Mouse (Mus musculus) limb, embryonic 14.5 days (tissue): ENCODE measurements around the gene Mast4. TPM values are rescaled to one million over a fixed set of nuclear protein-coding genes. Genes with fewer than 3 reads are reported as not detected.

Experiments used
- ATAC-seq: fragments of 200-750 bp; cut with Nextera tagmentation; 2 replicates; pipeline ENCODE4 v1.8.0; 2017; ENCODE audit warnings: low read depth, moderate number of reproducible peaks, moderate TSS enrichment; ENCODE audit not compliant: low FRiP score
- DNase-seq: peaks from one replicate; pipeline ENCODE4 v3.0.0-alpha.2; 2015; ENCODE audit warnings: low spot score
- H3K27ac ChIP-seq: fragments of 300-500 bp; sonication (generic); replicated peaks from 2 replicates; pipeline ENCODE4 v1.5.1; 2014; ENCODE audit warnings: low read depth, mild to moderate bottlenecking, low read length, moderate library complexity, mixed read lengths
- H3K27me3 ChIP-seq: fragments of 300-500 bp; sonication (generic); 2 replicates; pipeline ENCODE4 v1.6.1; 2014; ENCODE audit warnings: low read length, mixed read lengths; ENCODE audit not compliant: control insufficient read depth, insufficient read depth
- H3K36me3 ChIP-seq: fragments of 300-500 bp; sonication (generic); 2 replicates; pipeline ENCODE4 v1.6.1; 2014; ENCODE audit warnings: mild to moderate bottlenecking, low read length, moderate library complexity, mixed read lengths; ENCODE audit not compliant: control insufficient read depth, insufficient read depth
- H3K4me1 ChIP-seq: fragments of 300-500 bp; sonication (generic); 2 replicates; pipeline ENCODE4 v1.6.1; 2014; ENCODE audit warnings: antibody characterized with exemption, low read length, mixed read lengths; ENCODE audit not compliant: control insufficient read depth, insufficient read depth
- H3K4me2 ChIP-seq: fragments of 300-500 bp; sonication (generic); replicated peaks from 2 replicates; pipeline ENCODE4 v1.6.1; 2014; ENCODE audit warnings: low read depth, mild to moderate bottlenecking, low read length, moderate library complexity; ENCODE audit not compliant: severe bottlenecking
- H3K4me3 ChIP-seq: fragments of 300-500 bp; sonication (generic); replicated peaks from 2 replicates; pipeline ENCODE4 v1.5.1; 2014; ENCODE audit warnings: low read length
- H3K9ac ChIP-seq: fragments of 300-500 bp; sonication (generic); 2 replicates; pipeline ENCODE4 v1.6.1; 2014; ENCODE audit warnings: mild to moderate bottlenecking, low read depth, low read length, moderate library complexity; ENCODE audit not compliant: severe bottlenecking
- H3K9me3 ChIP-seq: fragments of 300-500 bp; sonication (generic); 2 replicates; pipeline ENCODE4 v1.6.1; 2016; ENCODE audit warnings: low read length; ENCODE audit not compliant: control insufficient read depth
- POLR2A ChIP-seq: fragments of 200-500 bp; IDR thresholded peaks from 2 replicates; pipeline ENCODE4 v1.8.0; 2012; ENCODE audit warnings: inconsistent platforms, mild to moderate bottlenecking, moderate library complexity, borderline replicate concordance; ENCODE audit not compliant: insufficient read depth, insufficient read length; ENCODE audit errors: extremely low read depth
- WGBS: fragments of 180-500 bp; shearing (Covaris S2); extraction: QIAGEN DNeasy Blood & Tissue Kit; methylation state at CpG from one replicate; pipeline ENCODE4 v1.1.7; 2014; 5-methylcytosine and 5-hydroxymethylcytosine counted together
- polyA plus RNA-seq, 2 experiments: library from polyadenylated mRNA; depleted of rRNA in 1 of 2; stranded (reverse) in 1 of 2; unstranded in 1 of 2; fragments of >200 nt; fragmentation: Nextera tagmentation in 1 of 2; extraction: Ambion mirVana in 1 of 2; gene quantifications; 2 replicates each; pipeline versions ENCODE4 v1.2.1 to v1.2.3; 2012 to 2014

Gene Mast4
- polyA plus RNA-seq, 2 experiments: 12.5 to 25.2 TPM

GRCm38 (mm10) chr13:103000891-103001290 is 333.4 kb downstream of the Mast4 start:
- H3K9me3 ChIP-seq: no peaks in the 10 kb centered on the region
- DNase-seq: no peak
- no peaks in the 10 kb centered on the region for H3K36me3 ChIP-seq
- H3K4me1 ChIP-seq: no peaks in the 10 kb centered on the region
- 82% methylated on average over 7 of the region's 7 CpGs for WGBS
- no peak overlapping the region for H3K4me2 ChIP-seq
- TF ChIP-seq POLR2A: no peak
- no peaks in the 10 kb centered on the region for H3K27me3 ChIP-seq
- ATAC-seq: no peak
- H3K27ac ChIP-seq: no peak overlapping the region
- no peak overlapping the region for H3K9ac ChIP-seq
- no peak overlapping the region for H3K4me3 ChIP-seq

DNA sequence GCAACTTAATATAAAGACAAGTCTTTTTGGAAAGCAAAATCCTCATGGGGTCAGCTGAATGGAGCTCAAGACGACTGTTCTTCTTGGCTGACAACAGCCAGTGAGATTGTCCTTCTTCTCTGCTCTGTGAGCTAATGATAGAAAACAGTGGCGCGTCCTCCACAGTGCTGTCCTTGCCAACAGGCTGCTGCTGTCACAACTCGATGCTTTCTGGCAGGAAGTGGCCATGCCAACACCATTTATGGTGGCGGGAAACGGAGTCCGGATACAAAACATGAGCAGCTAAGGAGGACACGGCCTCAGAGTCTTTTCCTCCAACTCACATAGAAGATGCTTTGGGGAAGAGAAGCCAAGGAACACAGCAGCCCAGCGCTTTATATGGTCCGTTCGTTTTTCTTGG is 340.2 kb downstream of the Mast4 start:
- Histone ChIP-seq H3K4me3 (no peak overlapping the region), H3K9ac (no peak overlapping the region), H3K4me1 (no peaks in the 10 kb centered on the region), H3K9me3 (no peaks in the 10 kb centered on the region), H3K4me2 (no peak overlapping the region), H3K27ac (no peak overlapping the region), H3K27me3 (no peaks in the 10 kb centered on the region), H3K36me3 (no peaks in the 10 kb centered on the region)
- no peak for ATAC-seq
- TF ChIP-seq POLR2A: no peak
- WGBS: 84% methylated on average over 11 of the region's 11 CpGs
- no peak for DNase-seq

DNA sequence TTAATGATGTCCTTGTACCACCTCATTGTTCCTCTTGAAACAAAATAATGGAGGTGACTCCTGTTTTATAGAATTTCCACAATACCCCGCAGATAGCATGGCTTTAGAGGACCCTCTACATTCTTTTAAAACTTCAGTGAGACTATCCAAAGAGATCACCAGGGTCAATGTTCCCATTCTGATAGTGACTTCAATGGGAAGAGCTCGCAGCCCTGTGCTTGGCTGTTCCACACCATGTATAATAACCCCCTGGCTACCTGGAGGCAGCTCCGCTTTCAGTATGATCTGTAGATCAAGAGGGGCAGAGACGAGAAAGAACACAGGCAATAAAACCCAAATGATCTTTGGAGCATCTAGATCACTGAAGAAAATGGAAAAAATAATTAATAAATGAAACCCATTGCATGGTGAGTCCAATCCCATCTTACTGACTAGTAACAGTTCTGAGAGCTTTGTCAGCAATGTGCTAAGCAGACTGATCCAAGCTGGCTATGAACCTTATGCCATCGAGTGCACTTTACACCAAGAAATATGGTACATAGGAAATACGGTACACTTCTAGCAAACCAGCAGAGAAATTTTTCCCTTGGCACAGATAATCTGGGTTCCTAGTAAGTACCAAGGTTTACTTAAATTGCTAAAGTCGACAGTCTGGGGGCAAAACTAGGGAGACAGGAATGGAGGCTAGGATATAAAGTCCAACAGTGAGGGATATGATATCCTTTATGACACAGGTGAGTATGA is 341.4 kb downstream of the Mast4 start:
- H3K27ac ChIP-seq: no peak overlapping the region
- H3K4me3 ChIP-seq: no peak overlapping the region
- no peaks in the 10 kb centered on the region for H3K36me3 ChIP-seq
- H3K9ac ChIP-seq: no peak overlapping the region
- WGBS: 85% methylated on average over 7 of the region's 7 CpGs
- no peak for DNase-seq
- H3K4me2 ChIP-seq: no peak overlapping the region
- no peak for ATAC-seq
- H3K9me3 ChIP-seq: no peaks in the 10 kb centered on the region
- H3K4me1 ChIP-seq: no peaks in the 10 kb centered on the region
- no peaks in the 10 kb centered on the region for H3K27me3 ChIP-seq
- no peak for TF ChIP-seq POLR2A

GRCm38 (mm10) chr13:102991928-102992327 is 342.4 kb downstream of the Mast4 start:
- Histone ChIP-seq H3K9ac (no peak overlapping the region), H3K27me3 (no peaks in the 10 kb centered on the region), H3K4me3 (no peak overlapping the region), H3K4me2 (no peak overlapping the region), H3K9me3 (no peaks in the 10 kb centered on the region), H3K4me1 (no peaks in the 10 kb centered on the region), H3K27ac (no peak overlapping the region), H3K36me3 (no peaks in the 10 kb centered on the region)
- WGBS: 83% methylated on average over 11 of the region's 11 CpGs
- ATAC-seq: no peak
- no peak for TF ChIP-seq POLR2A
- no peak for DNase-seq

DNA sequence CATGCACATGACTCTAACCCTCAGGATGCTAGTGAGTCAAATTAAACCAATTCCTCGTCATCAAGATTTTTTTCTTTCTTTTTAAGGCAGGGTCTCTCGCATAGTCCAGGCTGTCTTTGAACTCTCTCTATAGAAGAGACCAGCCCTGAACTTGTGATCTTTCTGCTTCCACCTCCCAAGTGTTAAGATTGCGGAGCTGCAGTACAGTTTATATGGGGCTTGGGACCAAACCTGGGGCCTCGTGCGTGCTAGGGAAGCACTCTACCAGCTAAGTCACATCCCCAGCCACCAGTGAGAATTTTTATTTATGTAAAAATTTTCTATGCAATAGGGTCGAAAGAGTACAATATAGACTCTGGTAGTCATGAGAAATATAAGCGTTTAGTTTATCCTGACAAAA is 343.1 kb downstream of the Mast4 start:
- Histone ChIP-seq H3K27me3 (no peaks in the 10 kb centered on the region), H3K4me1 (no peaks in the 10 kb centered on the region), H3K27ac (no peak overlapping the region), H3K9me3 (no peaks in the 10 kb centered on the region), H3K9ac (no peak overlapping the region), H3K4me2 (no peak overlapping the region), H3K4me3 (no peak overlapping the region), H3K36me3 (no peaks in the 10 kb centered on the region)
- no peak for DNase-seq
- no peak for ATAC-seq
- WGBS: 85% methylated on average over 7 of the region's 7 CpGs
- no peak for TF ChIP-seq POLR2A

DNA sequence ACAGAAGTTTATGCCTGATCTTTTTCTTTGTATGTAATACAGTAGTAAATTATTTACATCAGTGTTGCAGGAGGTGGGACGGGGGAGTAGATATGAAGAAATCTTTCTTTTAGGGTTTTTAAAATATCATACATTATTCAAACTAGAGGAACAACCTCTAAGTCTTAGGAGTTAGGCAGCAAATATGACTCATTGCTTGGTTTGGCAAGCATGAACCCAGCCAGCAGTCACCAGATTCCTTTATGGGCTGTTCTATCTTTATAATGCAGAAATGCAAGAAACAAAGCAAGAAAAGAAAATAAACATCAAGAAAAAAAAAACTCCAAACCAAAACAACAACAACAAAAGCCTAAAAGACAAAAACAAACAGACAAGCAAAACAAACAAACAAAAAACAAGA is 344.2 kb downstream of the Mast4 start:
- ATAC-seq (no peak), DNase-seq (no peak)
- H3K4me1 ChIP-seq: no peaks in the 10 kb centered on the region
- no peaks in the 10 kb centered on the region for H3K36me3 ChIP-seq
- no peaks in the 10 kb centered on the region for H3K27me3 ChIP-seq
- no peak overlapping the region for H3K4me3 ChIP-seq
- no peak overlapping the region for H3K4me2 ChIP-seq
- 89% methylated on average over 1 of the region's 1 CpGs for WGBS
- H3K9me3 ChIP-seq: no peaks in the 10 kb centered on the region
- H3K9ac ChIP-seq: no peak overlapping the region
- no peak overlapping the region for H3K27ac ChIP-seq
- TF ChIP-seq POLR2A: no peak
